Mouse (Mus musculus): ENCODE results near the gene Ccdc96. TPM values are rescaled to one million over a fixed set of nuclear protein-coding genes. Genes with fewer than 3 reads are reported as not detected.

Ccdc96 gene
- polyA plus RNA-seq, 1 experiment from 2014 or later: 4.2 TPM

GRCm38 (mm10) chr5:36530129-36530751, 45.9 kb downstream of the Ccdc96 start:
- H3K9me3 ChIP-seq: no peaks in the 10 kb centered on the region
- H3K4me2 ChIP-seq (replicated peaks): peak overlapping the region; percentile 84
- no peaks in the 10 kb centered on the region for H3K27me3 ChIP-seq
- H3K36me3 ChIP-seq: no peaks in the 10 kb centered on the region
- H3K27ac ChIP-seq (replicated peaks): peak overlapping the region; percentile 78
- H3K4me3 ChIP-seq: peak overlapping the region; percentile 85
- peaks cover 32% of the 10 kb centered on the region for H3K4me1 ChIP-seq
- under 1% methylated on average over 28 of the region's 28 CpGs for WGBS
- H3K9ac ChIP-seq (replicated peaks): peak overlapping the region; percentile 87
- ATAC-seq (ENCODE audit: low FRiP score, low read depth): peak; percentile 98

GRCm38 (mm10) chr5:36534455-36535030, 50.2 kb downstream of the Ccdc96 start:
- no peak overlapping the region for H3K4me3 ChIP-seq
- no peaks in the 10 kb centered on the region for H3K9me3 ChIP-seq
- H3K4me1 ChIP-seq: peaks cover 11% of the 10 kb centered on the region
- H3K9ac ChIP-seq (replicated peaks): no peak overlapping the region
- WGBS: 86% methylated on average over 6 of the region's 6 CpGs
- no peaks in the 10 kb centered on the region for H3K27me3 ChIP-seq
- no peak overlapping the region for H3K27ac ChIP-seq (replicated peaks)
- no peaks in the 10 kb centered on the region for H3K36me3 ChIP-seq
- H3K4me2 ChIP-seq (replicated peaks): no peak overlapping the region
- ATAC-seq (ENCODE audit: low FRiP score, low read depth): no peak

GRCm38 (mm10) chr5:36535438-36536176, 51.2 kb downstream of the Ccdc96 start:
- ATAC-seq (ENCODE audit: low FRiP score, low read depth): no peak
- H3K27ac ChIP-seq (replicated peaks): no peak overlapping the region
- WGBS: 92% methylated on average over 6 of the region's 6 CpGs
- H3K4me3 ChIP-seq: no peak overlapping the region
- H3K9ac ChIP-seq (replicated peaks): no peak overlapping the region
- no peak overlapping the region for H3K4me2 ChIP-seq (replicated peaks)
- no peaks in the 10 kb centered on the region for H3K9me3 ChIP-seq
- H3K36me3 ChIP-seq: no peaks in the 10 kb centered on the region
- H3K4me1 ChIP-seq: peaks cover 5% of the 10 kb centered on the region; the same call in 1 of the 2 replicates
- no peaks in the 10 kb centered on the region for H3K27me3 ChIP-seq

- no peak for ATAC-seq (ENCODE audit: low FRiP score, low read depth)
- 96% methylated on average over 3 of the region's 3 CpGs for WGBS
- no peaks in the 10 kb centered on the region for H3K9me3 ChIP-seq
- no peak overlapping the region for H3K4me2 ChIP-seq (replicated peaks)
- H3K27me3 ChIP-seq: no peaks in the 10 kb centered on the region
- H3K27ac ChIP-seq (replicated peaks): no peak overlapping the region
- no peak overlapping the region for H3K4me3 ChIP-seq
- H3K36me3 ChIP-seq: no peaks in the 10 kb centered on the region
- H3K4me1 ChIP-seq: no peaks in the 10 kb centered on the region
- no peak overlapping the region for H3K9ac ChIP-seq (replicated peaks)
Observed at GRCm38 (mm10) chr5:36536424-36536823, 52.0 kb downstream of the Ccdc96 start.

Other genes starting within 250 kb of the Ccdc96 start
- gene Sorcs2, start 86.4 kb upstream of the Ccdc96 start, polyA plus RNA-seq (2016; fragmentation: Nextera tagmentation; extraction: Ambion mirVana): 13.2 and 17.4 TPM in 2 replicates
- gene Grpel1, start 19.6 kb upstream of the Ccdc96 start, polyA plus RNA-seq (2016; fragmentation: Nextera tagmentation; extraction: Ambion mirVana): 45.4 and 49.3 TPM in 2 replicates
- gene Tada2b, start 303 bp upstream of the Ccdc96 start, polyA plus RNA-seq (2016; fragmentation: Nextera tagmentation; extraction: Ambion mirVana): 2.5 and 2.7 TPM in 2 replicates
- gene Tbc1d14, start 108.7 kb downstream of the Ccdc96 start, polyA plus RNA-seq (2016; fragmentation: Nextera tagmentation; extraction: Ambion mirVana): 52.5 and 52.7 TPM in 2 replicates
- gene D5Ertd579e, start 211.4 kb downstream of the Ccdc96 start, polyA plus RNA-seq (2016; fragmentation: Nextera tagmentation; extraction: Ambion mirVana): 44.6 and 50.3 TPM in 2 replicates

All from midbrain, embryonic 12.5 days (tissue).